Mouse (Mus musculus): Measurements from ENCODE around the gene Ehbp1l1. TPM values are rescaled to one million over a fixed set of nuclear protein-coding genes. Genes with fewer than 3 reads are reported as not detected.
A peak's percentile ranks its signal among the peaks of the same experiment; 100 is the strongest.

The Ehbp1l1 gene
- total RNA-seq, 2 experiments from 2014 or later = 24.6 to 27.3 TPM

DNA sequence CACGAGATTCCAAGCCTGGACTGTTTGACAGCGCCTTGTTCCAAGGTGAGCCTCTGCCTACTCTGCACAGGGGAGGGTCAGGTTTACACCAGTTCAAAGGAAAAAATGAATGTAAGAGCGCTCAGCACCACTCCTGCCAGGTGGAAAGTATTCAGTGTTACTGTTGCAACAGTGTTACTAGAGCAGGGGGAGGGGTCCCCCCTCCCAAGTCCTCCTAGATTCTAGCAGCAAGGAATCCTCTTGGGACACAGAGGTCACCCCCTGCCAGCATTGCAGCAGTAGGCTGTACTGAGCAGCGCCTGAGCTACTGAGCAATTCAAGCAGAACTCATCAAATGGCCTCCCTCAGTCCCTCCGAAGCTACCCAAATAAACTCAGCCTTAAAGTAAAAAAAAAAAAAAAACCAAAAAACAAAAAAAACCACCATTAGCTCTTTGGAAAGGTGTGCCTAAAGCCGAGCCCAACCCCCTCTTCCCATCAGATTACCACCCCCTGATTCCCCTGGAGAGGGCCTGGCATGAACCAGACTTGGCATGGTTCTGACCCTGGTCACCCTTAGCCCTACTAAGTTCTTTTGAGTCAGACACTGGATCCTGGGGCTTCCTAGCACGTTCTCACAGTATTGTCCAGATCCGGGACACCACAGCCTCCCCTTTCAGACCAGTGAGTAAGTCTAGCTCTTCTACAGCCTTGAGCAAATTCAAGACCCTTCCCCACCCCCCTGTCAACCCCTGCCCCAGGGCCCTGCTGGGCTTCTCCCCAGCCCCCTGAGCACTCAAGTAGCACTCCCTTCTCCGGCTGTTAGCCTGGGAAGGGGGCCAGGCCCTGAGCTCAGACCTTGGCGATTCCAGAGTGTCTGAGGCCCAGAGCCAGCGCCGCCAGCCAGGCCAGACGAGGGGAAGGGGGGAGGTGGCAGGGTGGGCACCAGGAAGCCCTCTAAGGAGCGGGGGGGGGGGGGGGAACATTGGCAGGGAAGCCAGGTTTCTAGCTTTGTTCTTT lies 14.5 kb upstream of the Ehbp1l1 start, which contains the start of gene Ltbp3:
Gene Ltbp3 (plus strand): TSS at position 585 of the 998 bp plus-strand sequence.
- DNase-seq (ENCODE audit: low spot score in 2 of 2) = peak in 1 of 2 experiments; percentile 27
- intact Hi-C loops (cut with DNase I) = no loop called here

GRCm38 (mm10) chr19:5739446-5739845 lies 13.3 kb upstream of the Ehbp1l1 start:
- intact Hi-C loops (cut with DNase I) = no loop called here
- no peak for DNase-seq (ENCODE audit: low spot score in 2 of 2)

- no peak for DNase-seq (ENCODE audit: low spot score in 2 of 2)
- intact Hi-C loops (cut with DNase I) = no loop called here
Observed at GRCm38 (mm10) chr19:5734325-5734724, 8.2 kb upstream of the Ehbp1l1 start.

GRCm38 (mm10) chr19:5731264-5731978 lies 5.3 kb upstream of the Ehbp1l1 start:
- peak; percentile 93 to 96 for DNase-seq (ENCODE audit: low spot score in 2 of 2)
- intact Hi-C loops (cut with DNase I) = no loop called here

GRCm38 (mm10) chr19:5730314-5731186 lies 4.4 kb upstream of the Ehbp1l1 start:
- DNase-seq (ENCODE audit: low spot score in 2 of 2) = peak in 1 of 2 experiments; percentile 31

DNA sequence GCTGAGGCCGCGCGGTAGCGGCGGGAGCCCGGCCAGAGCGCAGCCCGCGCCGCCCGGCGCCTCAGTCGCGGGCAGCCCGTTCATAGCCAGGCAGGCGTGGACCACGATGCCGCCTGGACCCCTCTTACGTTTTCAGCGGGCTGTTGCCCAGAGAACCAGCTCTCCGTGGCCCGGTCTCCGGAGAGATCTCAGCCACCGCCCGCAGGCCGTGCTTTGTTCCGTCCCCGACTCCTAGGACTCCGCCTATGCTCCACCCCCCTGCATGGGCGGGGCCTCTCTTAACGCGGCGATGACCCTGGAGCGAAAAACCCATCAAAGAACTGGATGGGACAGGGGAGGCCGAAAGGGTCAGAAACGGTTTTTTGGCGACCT lies 3.3 kb upstream of the Ehbp1l1 start, which contains the start of gene Fam89b:
Gene Fam89b (minus strand): TSS at position 210 of the 372 bp plus-strand sequence.
- intact Hi-C loops (cut with DNase I) = loop anchor here (2.0 kb wide), 2 partner anchors 41 kb away; partner anchors contain the start of genes Map3k11, Pcnx3 and Scyl1
- DNase-seq (ENCODE audit: low spot score in 2 of 2) = peak; percentile 81 to 83

More at GRCm38 (mm10) chr19:5730314-5731186, 4.4 kb upstream of the Ehbp1l1 start:
- intact Hi-C loops (cut with DNase I) = no loop called here

DNA sequence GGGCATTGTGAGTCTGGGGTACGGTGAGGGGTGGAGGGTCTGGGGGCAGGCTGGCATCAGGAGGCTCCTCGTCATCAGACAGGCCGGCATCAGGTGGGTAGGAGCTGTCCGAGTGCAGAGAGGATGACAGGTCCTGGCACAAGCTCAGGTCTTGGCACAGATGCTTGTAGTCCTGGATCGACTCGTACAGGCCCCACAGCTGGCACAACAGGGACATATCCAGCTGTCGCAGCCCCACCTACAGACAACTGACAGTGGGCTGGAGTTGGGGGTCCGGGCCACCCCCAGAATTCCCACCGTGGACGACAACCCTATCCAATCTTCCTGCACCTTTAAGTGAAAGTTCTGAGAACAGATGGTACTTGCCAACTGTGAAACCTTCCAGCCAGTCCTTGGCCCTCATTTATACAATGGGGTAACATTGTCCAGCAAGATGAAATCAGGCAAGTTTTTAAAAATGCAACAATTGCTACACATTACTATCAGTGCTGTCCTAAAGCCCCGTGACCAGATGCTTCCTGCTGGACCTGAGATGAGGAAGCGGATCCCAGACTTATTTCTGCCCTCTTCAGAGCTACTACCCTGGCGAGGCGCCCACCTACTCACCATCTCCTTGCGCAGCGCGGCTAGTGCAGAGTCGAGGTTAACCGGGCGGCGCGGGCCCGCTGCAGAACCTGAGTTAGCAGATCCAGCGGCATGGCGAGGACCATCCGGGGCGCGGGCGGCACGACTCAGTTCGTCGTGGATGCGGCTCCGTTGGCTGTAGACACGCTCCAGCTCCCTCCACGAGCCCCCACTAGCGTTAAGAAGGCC lies 2.7 kb upstream of the Ehbp1l1 start:
- intact Hi-C loops (cut with DNase I) = loop anchor here (1.0 to 2.0 kb wide), 3 partner anchors 18 to 42 kb away; partner anchors contain the start of genes Map3k11, Pcnx3 and Scyl1
- peak; percentile 61 to 63 for DNase-seq (ENCODE audit: low spot score in 2 of 2)

- DNase-seq (ENCODE audit: low spot score in 2 of 2) = peak; percentile 83 to 86
- intact Hi-C loops (cut with DNase I) = loop anchor here (1.0 to 2.0 kb wide), 3 partner anchors 16 to 43 kb away; partner anchors contain the start of genes Map3k11, Pcnx3 and Scyl1
Observed at GRCm38 (mm10) chr19:5727701-5728100, 1.6 kb upstream of the Ehbp1l1 start.

DNA sequence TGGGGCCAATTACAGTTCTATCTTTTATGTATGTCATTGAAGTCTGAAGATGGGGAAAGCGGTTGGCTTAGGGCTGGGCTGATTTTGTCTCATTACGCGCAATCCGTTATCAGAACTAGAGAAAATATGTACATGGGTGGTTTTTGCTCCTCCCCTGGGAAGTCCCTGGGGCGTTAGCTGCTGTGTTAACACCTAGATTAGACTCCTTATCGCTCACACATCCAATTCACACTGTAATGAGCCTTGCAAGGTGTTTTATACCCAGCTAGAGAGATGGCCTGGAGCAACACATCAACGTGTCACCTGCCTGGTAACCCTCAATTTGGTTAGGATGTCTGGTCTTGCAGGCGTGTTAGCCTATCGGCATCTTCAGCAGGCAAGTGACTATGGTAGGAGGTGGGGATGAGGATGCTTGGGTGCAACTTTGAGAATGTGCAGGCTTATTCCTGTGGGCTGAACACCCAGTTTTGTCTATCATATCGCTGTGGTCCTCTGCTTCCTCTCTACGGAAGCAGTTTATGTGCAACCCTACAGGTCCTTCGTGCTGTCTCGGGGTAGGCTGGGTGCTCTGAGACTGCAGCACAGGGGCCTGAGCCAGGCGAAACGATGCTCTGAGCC lies 953 bp upstream of the Ehbp1l1 start:
- DNase-seq (ENCODE audit: low spot score in 2 of 2) = no peak
- intact Hi-C loops (cut with DNase I) = no loop called here

DNA sequence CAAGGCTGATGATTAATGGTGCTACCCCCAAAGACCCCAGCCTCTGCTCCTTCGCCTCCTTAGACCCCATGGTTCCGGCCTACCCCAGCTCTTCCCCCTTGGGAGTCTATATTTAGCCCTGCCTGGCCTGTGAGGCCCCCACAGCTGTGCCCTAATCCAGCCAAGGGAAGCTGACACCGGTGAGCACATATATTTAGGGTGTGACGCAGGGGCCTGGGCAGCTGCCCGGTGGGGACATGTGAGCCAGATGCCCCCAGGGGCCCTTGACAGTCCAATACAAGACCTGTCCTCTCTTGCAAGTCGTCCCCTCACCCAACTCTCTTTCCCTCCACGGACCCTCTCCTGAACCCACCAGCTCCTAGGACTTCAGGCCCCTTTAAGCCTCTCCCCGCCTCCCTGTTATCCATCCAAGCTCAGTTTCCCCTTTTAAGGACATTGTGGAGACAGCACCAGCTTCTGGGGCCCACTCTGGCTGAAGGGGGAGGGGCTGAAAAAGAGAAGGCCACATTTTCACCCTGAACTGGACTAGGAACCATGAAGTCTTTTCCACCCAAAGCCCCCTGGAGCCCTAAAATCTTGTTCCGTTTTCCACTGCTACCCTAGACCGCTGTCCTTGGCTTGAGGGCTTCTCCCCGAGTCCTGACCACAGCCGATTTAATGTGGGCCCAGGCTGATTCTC lies 949 bp downstream of the Ehbp1l1 start:
- DNase-seq (ENCODE audit: low spot score in 2 of 2) = no peak
- intact Hi-C loops (cut with DNase I) = no loop called here

- DNase-seq (ENCODE audit: low spot score in 2 of 2) = peak in 1 of 2 experiments; percentile 36
- intact Hi-C loops (cut with DNase I) = no loop called here
Observed at GRCm38 (mm10) chr19:5724549-5724941, 1.6 kb downstream of the Ehbp1l1 start.

GRCm38 (mm10) chr19:5723934-5724548 lies 2.1 kb downstream of the Ehbp1l1 start:
- intact Hi-C loops (cut with DNase I) = no loop called here
- no peak for DNase-seq (ENCODE audit: low spot score in 2 of 2)

DNA sequence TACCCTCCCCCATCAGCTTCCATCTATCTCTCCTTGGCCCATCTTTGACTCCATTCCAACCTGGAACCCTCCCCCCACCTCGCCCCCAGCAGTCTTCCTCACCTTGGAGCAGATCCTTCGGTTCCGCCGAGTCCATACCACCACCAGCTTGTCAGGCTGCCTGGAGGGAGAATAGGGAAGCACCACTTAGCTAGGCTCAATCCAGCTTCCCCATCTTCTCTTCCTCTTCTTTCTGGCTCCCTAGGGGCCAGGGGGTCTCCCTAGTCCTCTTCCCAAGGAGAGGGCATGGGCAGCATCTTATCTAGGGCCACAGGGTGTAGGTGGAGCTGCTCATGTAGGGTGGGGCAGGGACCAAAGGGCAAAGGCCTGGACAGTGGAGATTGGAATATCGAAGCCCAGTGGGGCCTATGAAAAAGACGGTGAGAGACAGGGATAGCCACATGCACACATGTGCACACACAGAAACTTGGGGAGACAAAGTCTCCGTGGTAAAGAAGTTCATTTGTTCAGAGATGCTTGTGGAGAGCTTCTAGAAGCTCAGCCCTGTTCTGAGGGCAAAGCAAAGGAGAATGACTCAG lies 3.2 kb downstream of the Ehbp1l1 start:
- DNase-seq (ENCODE audit: low spot score in 2 of 2) = no peak
- intact Hi-C loops (cut with DNase I) = no loop called here

- intact Hi-C loops (cut with DNase I) = no loop called here
- DNase-seq (ENCODE audit: low spot score in 2 of 2) = no peak
Observed at GRCm38 (mm10) chr19:5721233-5721632, 4.9 kb downstream of the Ehbp1l1 start.

DNA sequence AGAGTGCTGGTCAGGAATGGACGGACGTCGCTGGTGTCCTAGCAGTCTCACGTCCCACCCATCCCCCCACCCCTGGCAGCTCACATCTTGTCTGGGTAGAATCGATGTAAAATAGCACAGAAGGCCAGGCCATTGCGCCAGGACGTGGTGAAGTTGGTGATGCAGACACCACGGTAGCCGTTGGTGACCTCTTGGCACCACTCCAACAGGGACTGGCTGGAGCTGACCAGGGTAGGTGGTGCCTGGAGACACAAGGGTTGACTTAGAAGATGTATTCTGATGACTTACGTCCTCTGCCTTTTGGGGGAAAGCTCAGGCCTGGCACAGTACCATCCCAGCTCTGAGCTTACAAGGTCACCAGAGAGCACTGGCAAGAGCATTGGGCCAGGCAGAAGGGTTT lies 9.2 kb downstream of the Ehbp1l1 start:
- intact Hi-C loops (cut with DNase I) = no loop called here
- DNase-seq (ENCODE audit: low spot score in 2 of 2) = no peak

DNA sequence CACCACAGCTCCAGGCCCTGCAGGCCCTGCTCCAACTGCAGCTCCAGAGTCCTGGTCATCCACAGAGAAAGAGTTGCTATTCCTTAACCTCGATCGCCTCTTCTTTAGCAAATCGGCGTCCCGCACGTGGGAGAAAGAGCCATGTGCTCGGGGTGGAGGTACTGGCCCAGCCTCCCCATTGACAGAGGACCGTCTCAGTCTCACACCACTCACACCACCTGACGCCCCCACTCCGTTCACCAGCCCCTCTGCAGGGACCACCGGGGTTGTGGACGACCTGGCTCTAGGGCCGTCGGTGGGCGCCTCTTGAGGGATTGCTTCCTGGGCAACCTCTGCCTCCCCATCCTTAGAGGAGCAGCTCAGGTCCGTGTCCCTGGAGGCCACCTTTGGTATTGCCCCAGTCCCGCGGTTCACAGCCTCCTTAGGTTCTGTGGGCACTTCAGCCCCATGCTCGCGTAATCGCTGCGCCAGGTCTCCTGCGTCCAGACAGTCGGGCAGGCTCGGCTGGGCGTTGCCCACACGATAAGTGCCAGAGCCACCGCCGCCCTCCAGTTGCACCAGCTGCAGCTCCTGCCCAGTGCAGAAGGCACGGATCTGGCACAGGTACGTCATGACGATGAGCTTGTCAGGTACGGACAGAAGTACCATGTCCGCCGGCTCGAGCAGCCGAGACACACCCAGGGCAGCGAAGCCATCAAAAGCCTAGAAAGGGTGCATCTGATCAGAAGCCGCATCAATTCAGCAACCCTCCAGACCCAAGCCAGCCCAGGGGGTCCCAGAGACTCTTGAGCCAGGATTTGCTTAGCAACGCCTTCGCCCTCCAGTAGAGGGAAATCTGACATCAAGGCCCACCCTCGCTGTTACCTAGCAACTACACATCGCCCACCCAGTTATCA lies 10.1 kb downstream of the Ehbp1l1 start:
- peak; percentile 55 to 59 for DNase-seq (ENCODE audit: low spot score in 2 of 2)
- intact Hi-C loops (cut with DNase I) = no loop called here
